Mouse (Mus musculus): ENCODE measurements around the gene Banp.
A peak's percentile ranks its signal among the peaks of the same experiment; 100 is the strongest.

GRCm38 (mm10) chr8:121909663-121910062 lies 39.9 kb upstream of the Banp start:
- TF ChIP-seq CTCF (IDR thresholded peaks at IDR 0.05; ENCODE audit: extremely low read depth, insufficient read depth, low read length) (peak; percentile 53), POLR2A (IDR thresholded peaks at IDR 0.05; ENCODE audit: extremely low read depth, insufficient read depth, low read length) (no peak)
